Mouse (Mus musculus) stomach, postnatal 0 days (tissue): ENCODE measurements at regions not wholly inside any gene's neighbourhood (a gene's known extent, or its start where the extent isn't known, plus 50 kb on each side); places are given as distances from the start of the nearest gene placed in this dataset.

Experiments used
- CTCF ChIP-seq: IDR thresholded peaks from 2 replicates; pipeline ENCODE4 v1.5.1; 2016; ENCODE audit warnings: antibody characterized with exemption, low read depth, mild to moderate bottlenecking, moderate library complexity
- EP300 ChIP-seq: optimal IDR thresholded peaks from 2 replicates; pipeline ENCODE3; 2016; ENCODE audit warnings: antibody characterized with exemption

DNA sequence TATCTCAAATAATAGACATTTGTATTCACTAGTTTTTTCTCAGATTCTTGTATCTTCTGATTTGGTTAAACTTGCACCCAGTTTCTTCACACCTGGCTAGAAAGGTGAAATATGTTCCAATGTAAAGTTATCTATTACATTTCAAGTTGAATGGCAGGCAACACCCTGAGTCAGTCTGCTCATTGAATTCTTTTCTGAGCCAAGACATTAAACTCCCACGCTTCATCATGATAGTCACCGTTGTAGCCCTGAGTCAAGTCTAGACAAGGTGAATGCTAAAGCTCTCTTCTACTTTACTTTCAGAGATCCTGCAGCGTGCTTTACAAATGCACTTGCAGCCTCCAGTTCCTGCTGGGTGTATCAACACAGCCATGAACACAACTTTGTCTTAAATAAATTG lies 868.0 kb downstream of the Robo2 start:
- TF ChIP-seq CTCF: no peak
- TF ChIP-seq EP300: no peak
